Mouse (Mus musculus) left cerebral cortex, adult 2 months (tissue): Measurements from ENCODE around the gene Gm10147. TPM values are rescaled to one million over a fixed set of nuclear protein-coding genes. Genes with fewer than 3 reads are reported as not detected.
"Not testable (repeated sequence)": the region's sequence is repeated elsewhere in the genome, so short reads cannot be mapped to it uniquely, and the experiment has no call there.

ENCODE experiments used
- DNase-seq, 2 experiments: peaks; one replicate each; pipeline ENCODE4 v3.0.0; 2021 to 2022; ENCODE audit warnings: low spot score in 2 of 2, mixed read lengths in 1 of 2; ENCODE audit errors: extremely low spot score in 1 of 2
- H3K27ac ChIP-seq: fragments of 200-600 bp; 2 replicates; pipeline ENCODE4 v1.8.1; 2022
- H3K4me3 ChIP-seq: fragments of 200-600 bp; 2 replicates; pipeline ENCODE4 v1.8.1; 2022
- intact Hi-C: fragments of 180-260 bp; cut with DNase I; formaldehyde crosslinking; loops from one replicate; pipeline ENCODE4 v1.15.1; 2025
- long read RNA-seq, 2 experiments: library from polyadenylated mRNA; stranded (forward); transcript quantifications; one replicate each; pipeline ENCODE4 v2.0.0; 2021; ENCODE audit warnings: borderline mapping rate in 2 of 2
- microRNA-seq, 2 experiments: library from miRNA; unstranded; fragments of <30 nt; microRNA quantifications; one replicate each; pipeline ENCODE4 v1.2.0; 2021
- total RNA-seq, 2 experiments: library from RNA; stranded (reverse); gene quantifications; 2 replicates each; pipeline ENCODE4 v1.2.3; 2021

The Gm10147 gene
- total RNA-seq: not detected
- long read RNA-seq, experiment 1: 0 reads
- long read RNA-seq, experiment 2: 0 reads

- intact Hi-C loops, H3K4me3 ChIP-seq: not testable (repeated sequence)
Observed at GRCm38 (mm10) chrX:28607742-28608141, at the start of gene Gm10147. Gm10147 (minus strand) TSS chrX:28607842.

More at GRCm38 (mm10) chrX:28607742-28608141, at the start of gene Gm10147:
- DNase-seq, H3K27ac ChIP-seq: not testable (repeated sequence)

Small RNAs within 50 kb of the gene (microRNA-seq; reads per million reads assigned to microRNA genes)
- 0 reads per million in 2 experiments for gene Gm44499
